Mouse (Mus musculus) liver, embryonic 15.5 days (tissue): ENCODE measurements at regions not wholly inside any gene's neighbourhood (a gene's known extent, or its start where the extent isn't known, plus 50 kb on each side); places are given as distances from the start of the nearest gene placed in this dataset.

Source experiments
- ATAC-seq: fragments of 200-750 bp; cut with Nextera tagmentation; 2 replicates; pipeline ENCODE4 v1.8.0; 2017; ENCODE audit warnings: moderate number of reproducible peaks, mild to moderate bottlenecking, moderate library complexity; ENCODE audit not compliant: insufficient read depth
- H3K27ac ChIP-seq: fragments of 300-500 bp; sonication (generic); replicated peaks from 2 replicates; pipeline ENCODE4 v1.5.1; 2015; ENCODE audit warnings: mild to moderate bottlenecking, inconsistent platforms
- H3K27me3 ChIP-seq: fragments of 300-500 bp; sonication (generic); 2 replicates; pipeline ENCODE4 v1.6.1; 2015; ENCODE audit warnings: mild to moderate bottlenecking, inconsistent platforms
- H3K36me3 ChIP-seq: fragments of 300-500 bp; sonication (generic); replicated peaks from 2 replicates; pipeline ENCODE4 v1.6.1; 2015; ENCODE audit warnings: moderate library complexity, mild to moderate bottlenecking, inconsistent platforms
- H3K4me1 ChIP-seq: fragments of 300-500 bp; sonication (generic); replicated peaks from 2 replicates; pipeline ENCODE4 v1.6.1; 2015; ENCODE audit warnings: inconsistent platforms
- H3K4me2 ChIP-seq: fragments of 300-500 bp; sonication (generic); 2 replicates; pipeline ENCODE4 v1.6.1; 2015; ENCODE audit warnings: moderate library complexity, mild to moderate bottlenecking, inconsistent platforms
- H3K4me3 ChIP-seq: fragments of 300-500 bp; sonication (generic); replicated peaks from 2 replicates; pipeline ENCODE4 v1.5.1; 2015; ENCODE audit warnings: mild to moderate bottlenecking, inconsistent platforms
- H3K9ac ChIP-seq: fragments of 300-500 bp; sonication (generic); 2 replicates; pipeline ENCODE4 v1.6.1; 2015; ENCODE audit warnings: moderate library complexity, mild to moderate bottlenecking, inconsistent platforms
- H3K9me3 ChIP-seq: fragments of 300-500 bp; sonication (generic); replicated peaks from 2 replicates; pipeline ENCODE4 v1.6.1; 2016; ENCODE audit warnings: inconsistent platforms
- WGBS: fragments of 180-500 bp; shearing (Covaris S2); methylation state at CpG from one replicate; pipeline ENCODE4 v1.1.7; 2015; ENCODE audit warnings: mixed read lengths; ENCODE audit not compliant: insufficient replicate concordance; 5-methylcytosine and 5-hydroxymethylcytosine counted together

DNA sequence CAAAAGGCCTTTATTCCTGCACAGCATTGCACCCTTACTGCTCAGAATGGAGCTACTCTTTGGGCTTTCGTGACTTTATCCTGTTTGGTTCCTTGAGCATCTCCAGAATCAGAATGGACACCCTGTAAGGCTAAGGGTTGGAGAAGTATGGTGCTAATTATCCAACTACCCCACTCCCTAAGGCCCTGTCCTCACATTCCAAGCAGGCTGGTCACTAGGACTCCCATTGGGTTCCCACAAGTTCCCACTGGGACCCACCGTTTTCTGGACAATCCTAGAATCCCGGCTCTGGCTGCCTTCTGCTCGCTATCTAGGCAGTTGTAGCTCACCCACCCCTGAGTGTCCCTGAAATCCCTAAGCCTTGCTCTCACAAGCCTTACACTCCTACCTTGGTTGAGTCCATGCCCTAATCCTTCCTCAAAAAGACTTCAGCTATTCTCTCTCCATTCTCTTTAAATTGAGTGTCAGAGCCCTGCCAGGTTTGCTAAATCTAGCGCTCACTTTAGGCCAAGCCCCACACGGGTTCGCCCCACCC, 146.1 kb downstream of the Efcab1 start:
- Histone ChIP-seq H3K27ac (no peak overlapping the region), H3K27me3 (no peaks in the 10 kb centered on the region), H3K9ac (no peak overlapping the region), H3K36me3 (no peaks in the 10 kb centered on the region), H3K4me2 (no peak overlapping the region), H3K4me3 (no peak overlapping the region), H3K9me3 (no peaks in the 10 kb centered on the region), H3K4me1 (no peaks in the 10 kb centered on the region)
- no peak for ATAC-seq
- 26% methylated on average over 7 of the region's 7 CpGs for WGBS

DNA sequence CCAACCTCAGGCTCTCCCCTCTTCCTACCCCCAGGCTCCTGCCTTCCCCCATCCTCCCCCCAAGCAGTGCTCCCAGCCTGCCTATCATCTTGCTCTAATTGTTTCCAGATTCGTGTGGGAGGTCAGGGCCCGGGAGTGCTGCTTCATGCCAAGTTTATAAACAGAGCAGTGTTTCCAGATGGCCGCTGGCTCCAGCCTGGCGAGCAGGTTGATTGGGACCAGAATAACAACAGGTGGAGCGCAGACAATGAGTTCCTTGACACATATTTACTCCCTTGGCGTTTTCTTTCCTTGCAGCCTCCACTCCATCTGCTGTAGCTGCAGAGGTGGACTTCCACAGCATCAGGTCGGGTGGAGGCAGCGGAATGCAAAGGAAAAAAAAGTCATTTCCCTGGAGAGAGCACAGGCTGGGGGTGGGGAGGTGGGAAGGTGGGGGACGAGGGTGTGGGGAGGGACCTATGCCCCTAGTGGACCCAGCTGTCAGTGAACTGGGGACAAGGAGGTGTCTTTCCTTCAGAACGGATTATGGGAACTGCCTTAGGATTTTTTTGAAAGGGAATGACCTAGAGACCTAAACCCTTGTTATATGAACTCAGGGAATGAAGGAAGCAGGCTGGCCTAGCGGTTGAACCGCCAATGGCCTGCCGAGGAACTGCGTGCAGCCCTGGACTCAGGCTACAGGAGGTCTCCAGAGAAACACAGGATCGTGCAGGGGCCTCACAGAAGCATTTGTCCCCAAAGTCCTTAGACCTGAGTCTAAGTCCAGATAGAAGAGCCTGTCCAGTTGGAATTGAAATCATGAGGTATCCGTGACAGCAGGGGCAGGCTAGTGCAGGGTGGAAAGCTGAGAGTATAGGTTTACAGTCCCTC, 146.8 kb downstream of the Efcab1 start:
- Histone ChIP-seq H3K4me1 (no peaks in the 10 kb centered on the region), H3K36me3 (no peaks in the 10 kb centered on the region), H3K9me3 (no peaks in the 10 kb centered on the region), H3K9ac (no peak overlapping the region), H3K4me3 (no peak overlapping the region), H3K27ac (no peak overlapping the region), H3K4me2 (no peak overlapping the region), H3K27me3 (no peaks in the 10 kb centered on the region)
- WGBS = 18% methylated on average over 16 of the region's 16 CpGs
- ATAC-seq = no peak

- no peak overlapping the region for H3K4me3 ChIP-seq
- no peaks in the 10 kb centered on the region for H3K36me3 ChIP-seq
- 38% methylated on average over 4 of the region's 4 CpGs for WGBS
- H3K9me3 ChIP-seq = no peaks in the 10 kb centered on the region
- H3K9ac ChIP-seq = no peak overlapping the region
- no peak overlapping the region for H3K27ac ChIP-seq
- H3K27me3 ChIP-seq = no peaks in the 10 kb centered on the region
- no peak for ATAC-seq
- H3K4me2 ChIP-seq = no peak overlapping the region
- no peaks in the 10 kb centered on the region for H3K4me1 ChIP-seq
These were observed 147.4 kb downstream of the Efcab1 start for GRCm38 (mm10) chr16:15053840-15054239.

DNA sequence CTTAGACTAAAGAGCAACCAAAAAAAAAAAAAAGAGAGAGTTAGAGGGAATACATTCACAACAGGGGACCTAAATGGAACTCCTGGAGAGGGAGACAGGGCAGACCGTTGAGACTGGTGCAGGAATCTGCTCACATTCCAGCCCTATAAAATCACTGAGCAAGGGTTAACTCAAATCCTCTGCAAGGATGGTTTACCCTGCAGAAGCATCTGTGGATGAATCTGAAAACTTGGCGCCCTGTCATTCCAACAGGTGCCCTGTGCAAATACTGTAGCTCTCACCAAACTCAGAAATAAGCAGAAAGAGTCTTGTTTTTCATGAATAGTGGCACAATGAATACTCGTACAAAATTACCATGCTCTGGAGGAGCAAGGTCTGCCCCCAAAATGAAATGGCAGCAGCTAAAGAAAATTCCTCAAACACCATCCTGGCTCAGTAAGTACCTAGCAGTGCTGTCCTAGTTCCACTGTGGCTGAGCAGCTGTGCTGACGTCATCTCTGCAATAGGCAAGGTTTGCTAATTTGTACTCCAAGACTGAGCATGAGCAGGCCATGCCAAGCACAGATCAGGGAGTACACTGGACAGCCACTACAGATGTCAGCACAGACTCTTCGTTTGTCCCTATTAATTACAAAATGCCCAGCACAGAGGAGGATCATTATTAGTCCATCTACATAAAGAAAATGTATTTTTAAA, 148.0 kb downstream of the Efcab1 start:
- H3K27me3 ChIP-seq = no peaks in the 10 kb centered on the region
- H3K4me2 ChIP-seq = no peak overlapping the region
- H3K36me3 ChIP-seq = no peaks in the 10 kb centered on the region
- H3K9me3 ChIP-seq = no peaks in the 10 kb centered on the region
- no peak overlapping the region for H3K4me3 ChIP-seq
- no peak overlapping the region for H3K9ac ChIP-seq
- WGBS = 35% methylated on average over 5 of the region's 5 CpGs
- no peaks in the 10 kb centered on the region for H3K4me1 ChIP-seq
- no peak overlapping the region for H3K27ac ChIP-seq
- ATAC-seq = no peak

DNA sequence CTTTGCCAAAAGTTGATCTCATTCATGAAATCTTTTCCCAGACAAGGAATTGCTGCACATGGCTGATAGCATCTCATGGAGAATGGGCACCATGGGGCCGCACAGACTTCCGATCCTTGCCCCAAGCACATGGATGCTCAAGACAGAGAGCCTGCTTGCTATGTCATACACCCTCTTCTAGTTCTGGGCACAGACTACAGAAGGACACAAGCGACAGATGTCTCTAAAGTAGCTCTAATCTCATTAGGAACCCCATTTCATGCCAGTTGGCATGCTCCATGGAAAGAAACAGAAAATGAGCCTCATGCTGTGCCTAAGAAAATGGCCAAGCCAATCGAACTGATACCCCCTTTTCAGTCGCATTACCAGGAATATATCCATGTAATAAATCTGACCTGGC, 149.3 kb downstream of the Efcab1 start:
- no peaks in the 10 kb centered on the region for H3K4me1 ChIP-seq
- 61% methylated on average over 5 of the region's 5 CpGs for WGBS
- H3K27me3 ChIP-seq = no peaks in the 10 kb centered on the region
- H3K27ac ChIP-seq = no peak overlapping the region
- H3K9me3 ChIP-seq = no peaks in the 10 kb centered on the region
- H3K4me3 ChIP-seq = no peak overlapping the region
- no peak overlapping the region for H3K4me2 ChIP-seq
- no peak for ATAC-seq
- no peak overlapping the region for H3K9ac ChIP-seq
- H3K36me3 ChIP-seq = no peaks in the 10 kb centered on the region

GRCm38 (mm10) chr16:15070485-15070960, 164.1 kb downstream of the Efcab1 start:
- H3K9me3 ChIP-seq = no peaks in the 10 kb centered on the region
- ATAC-seq = no peak
- no peaks in the 10 kb centered on the region for H3K36me3 ChIP-seq
- WGBS = 63% methylated on average over 7 of the region's 7 CpGs
- H3K27me3 ChIP-seq = no peaks in the 10 kb centered on the region
- no peaks in the 10 kb centered on the region for H3K4me1 ChIP-seq
- H3K4me3 ChIP-seq = no peak overlapping the region
- H3K4me2 ChIP-seq = no peak overlapping the region
- no peak overlapping the region for H3K9ac ChIP-seq
- no peak overlapping the region for H3K27ac ChIP-seq

- no peak overlapping the region for H3K4me3 ChIP-seq
- ATAC-seq = no peak
These were observed 168.0 kb downstream of the Efcab1 start for GRCm38 (mm10) chr16:15074407-15074806.

DNA sequence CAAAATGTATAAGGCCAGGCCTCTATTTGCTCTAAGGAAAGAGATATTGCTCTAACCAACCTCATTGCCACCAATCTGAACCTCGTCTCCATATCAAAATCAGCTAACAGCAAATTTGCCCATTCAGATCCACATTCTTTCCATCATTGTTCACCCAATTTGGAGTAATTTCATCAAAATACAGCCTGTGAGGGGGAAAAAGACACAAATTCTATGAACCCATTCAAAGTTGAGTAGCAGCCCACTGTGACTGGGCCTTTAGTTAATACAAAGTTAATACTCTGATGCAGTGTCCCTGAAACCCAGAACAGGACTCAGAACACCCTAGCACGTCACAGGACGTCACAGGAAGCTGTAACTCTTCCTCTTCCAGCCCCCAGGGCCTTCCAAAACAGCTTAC, 177.3 kb downstream of the Efcab1 start:
- Histone ChIP-seq H3K27ac (no peak overlapping the region), H3K27me3 (peaks cover 23% of the 10 kb centered on the region), H3K36me3 (no peaks in the 10 kb centered on the region), H3K4me3 (no peak overlapping the region), H3K9me3 (no peaks in the 10 kb centered on the region), H3K4me2 (no peak overlapping the region), H3K9ac (no peak overlapping the region), H3K4me1 (no peaks in the 10 kb centered on the region)
- 39% methylated on average over 3 of the region's 3 CpGs for WGBS
- no peak for ATAC-seq

More at GRCm38 (mm10) chr16:15074407-15074806, 168.0 kb downstream of the Efcab1 start:
- no peaks in the 10 kb centered on the region for H3K36me3 ChIP-seq
- H3K4me2 ChIP-seq = no peak overlapping the region
- no peaks in the 10 kb centered on the region for H3K4me1 ChIP-seq
- H3K27me3 ChIP-seq = no peaks in the 10 kb centered on the region
- no peaks in the 10 kb centered on the region for H3K9me3 ChIP-seq
- H3K9ac ChIP-seq = no peak overlapping the region
- H3K27ac ChIP-seq = no peak overlapping the region

- H3K4me3 ChIP-seq = no peak overlapping the region
- peak overlapping the region; percentile 56 for H3K4me2 ChIP-seq
- H3K27me3 ChIP-seq = peaks cover 23% of the 10 kb centered on the region
- H3K36me3 ChIP-seq = no peaks in the 10 kb centered on the region
- no peak for ATAC-seq
- no peaks in the 10 kb centered on the region for H3K4me1 ChIP-seq
- WGBS = 25% methylated on average over 10 of the region's 10 CpGs
- H3K27ac ChIP-seq = no peak overlapping the region
- H3K9ac ChIP-seq = no peak overlapping the region
- H3K9me3 ChIP-seq = no peaks in the 10 kb centered on the region
These were observed 177.8 kb downstream of the Efcab1 start for GRCm38 (mm10) chr16:15084147-15084752.

DNA sequence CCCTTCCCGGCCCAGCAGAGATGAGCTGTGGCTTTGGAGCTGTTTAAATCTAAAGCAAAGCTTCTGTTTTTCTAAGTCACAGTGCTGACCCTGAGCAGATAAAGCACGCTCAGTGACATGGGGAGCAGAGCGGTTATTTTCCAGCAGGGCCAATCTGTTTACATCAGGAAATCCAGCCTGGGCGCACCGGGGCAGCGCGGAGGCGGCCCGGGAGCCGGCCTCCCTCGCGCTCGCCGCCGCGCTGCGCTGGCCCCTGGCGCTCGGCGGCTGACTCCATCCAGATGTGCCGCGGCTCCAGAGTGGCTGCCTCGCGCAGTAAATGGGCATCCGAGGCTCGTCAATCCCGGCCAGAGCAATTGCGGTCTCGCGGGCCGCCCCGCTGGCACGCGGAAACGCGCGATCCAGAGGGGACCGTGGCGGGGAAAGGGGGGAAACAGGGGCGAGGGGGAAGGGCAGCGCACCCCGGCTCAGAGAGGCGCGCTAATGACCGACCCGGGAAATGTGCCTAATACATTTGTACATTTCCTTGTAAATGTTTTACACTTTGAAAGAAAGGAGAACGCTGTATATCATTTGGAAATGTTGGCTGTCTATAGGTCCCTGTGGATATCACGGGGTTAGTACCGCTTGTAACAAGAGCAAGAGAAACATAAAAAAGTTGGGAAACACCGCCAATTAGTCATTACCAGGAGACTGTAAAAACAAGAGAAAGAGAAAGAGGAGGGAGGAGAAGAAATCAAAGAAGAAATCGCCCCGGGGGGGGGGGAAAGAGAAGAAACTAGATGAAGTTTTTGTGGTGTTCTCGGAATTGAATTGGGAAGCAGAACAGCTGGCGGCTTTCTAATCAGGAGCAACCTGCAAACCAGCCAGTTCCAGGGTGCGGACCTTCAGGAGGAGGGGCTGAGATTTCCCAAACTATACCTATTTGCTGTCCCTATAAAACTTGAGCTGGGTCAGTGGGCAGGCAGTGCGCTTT, 178.6 kb downstream of the Efcab1 start:
- WGBS = 1% methylated on average over 56 of the region's 56 CpGs
- Histone ChIP-seq H3K27me3 (peaks cover 23% of the 10 kb centered on the region), H3K4me2 (peak overlapping the region; percentile 56), H3K36me3 (no peaks in the 10 kb centered on the region), H3K9ac (no peak overlapping the region), H3K27ac (no peak overlapping the region), H3K4me3 (peak overlapping the region; percentile 37), H3K9me3 (no peaks in the 10 kb centered on the region), H3K4me1 (no peaks in the 10 kb centered on the region)
- no peak for ATAC-seq
